Mouse (Mus musculus) heart, adult 2 months (tissue): ENCODE data around the gene Sec16a. TPM values are rescaled to one million over a fixed set of nuclear protein-coding genes. Genes with fewer than 3 reads are reported as not detected.
A peak's percentile ranks its signal among the peaks of the same experiment; 100 is the strongest.

Experiments
- DNase-seq, 2 experiments: peaks; one replicate each; pipeline ENCODE4 v3.0.0; 2021
- H3K27ac ChIP-seq: fragments of 200-600 bp; 2 replicates; pipeline ENCODE4 v1.8.1; 2022
- H3K27me3 ChIP-seq: fragments of 200-500 bp; 2 replicates; pipeline ENCODE4 v1.6.1; 2012; ENCODE audit warnings: mild to moderate bottlenecking, low read length, inconsistent platforms, mixed read lengths; ENCODE audit not compliant: control insufficient read depth, insufficient read depth
- H3K36me3 ChIP-seq: fragments of 200-500 bp; 2 replicates; pipeline ENCODE4 v1.6.1; 2012; ENCODE audit warnings: low read length, inconsistent platforms; ENCODE audit not compliant: control insufficient read depth, insufficient read depth
- H3K4me1 ChIP-seq: fragments of 200-500 bp; 2 replicates; pipeline ENCODE4 v1.6.1; 2011; ENCODE audit warnings: low read length; ENCODE audit not compliant: control insufficient read depth, insufficient read depth
- H3K4me3 ChIP-seq: fragments of 200-600 bp; 2 replicates; pipeline ENCODE4 v1.8.1; 2022
- H3K79me2 ChIP-seq: fragments of 200-500 bp; replicated peaks from 2 replicates; pipeline ENCODE4 v1.6.1; 2012; ENCODE audit warnings: mild to moderate bottlenecking, inconsistent platforms, low read length, moderate library complexity, mixed read lengths; ENCODE audit not compliant: control insufficient read depth, insufficient read depth
- H3K9ac ChIP-seq: fragments of 200-500 bp; 2 replicates; pipeline ENCODE4 v1.6.1; 2012; ENCODE audit warnings: low read depth, mild to moderate bottlenecking, control low read depth, inconsistent platforms, low read length, mixed read lengths
- CTCF ChIP-seq: fragments of 200-600 bp; IDR thresholded peaks from 2 replicates; pipeline ENCODE4 v1.8.1; 2022; ENCODE audit warnings: antibody characterized with exemption, mild to moderate bottlenecking, moderate library complexity
- EP300 ChIP-seq: fragments of 200-500 bp; IDR thresholded peaks from 2 replicates; pipeline ENCODE4 v1.6.1; 2011; ENCODE audit warnings: low read depth, low read length, control low read depth; ENCODE audit not compliant: insufficient read depth
- POLR2A ChIP-seq: fragments of 200-500 bp; IDR thresholded peaks from 2 replicates; pipeline ENCODE4 v1.6.1; 2011; ENCODE audit warnings: mild to moderate bottlenecking, low read depth, low read length, control low read depth; ENCODE audit not compliant: insufficient read depth
- WGBS: fragments of 180-500 bp; shearing (Covaris S2); methylation state at CpG from one replicate; pipeline ENCODE4 v1.1.7; 2018; 5-methylcytosine and 5-hydroxymethylcytosine counted together
- intact Hi-C: fragments of 180-260 bp; cut with DNase I; formaldehyde crosslinking; loops from one replicate; pipeline ENCODE4 v1.15.1; 2025
- polyA plus RNA-seq: library from polyadenylated mRNA; depleted of rRNA; stranded (reverse); fragments of >200 nt; gene quantifications from 2 replicates; pipeline ENCODE4 v1.2.3, GENCODE M21; 2012
- total RNA-seq, 2 experiments: library from RNA; stranded (reverse); gene quantifications; 2 replicates each; pipeline ENCODE4 v1.2.3; 2021

The Sec16a gene
- total and polyA plus RNA-seq, 3 experiments: 36.3 to 40.4 (median 37.5) TPM

DNA sequence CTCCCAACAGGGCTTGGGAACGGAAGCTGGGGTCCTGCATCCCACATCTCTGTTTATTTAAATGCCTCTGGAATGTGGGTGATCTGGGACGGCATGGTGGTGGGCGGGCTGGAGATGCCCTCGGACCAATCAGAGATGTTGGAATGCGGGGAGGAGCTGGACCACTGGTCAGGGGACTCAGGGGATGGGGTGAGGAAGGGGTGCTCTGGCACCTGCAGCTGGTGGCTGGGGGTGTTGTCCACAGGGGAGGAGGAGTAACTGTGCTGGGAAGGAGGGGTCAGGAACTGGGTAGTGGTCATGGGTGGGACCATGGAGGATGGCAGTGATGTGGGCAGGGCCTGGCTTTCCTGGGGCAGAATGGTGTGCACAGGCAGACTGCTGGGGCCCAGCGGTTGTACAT, 14.5 kb upstream of the Sec16a start:
- no peak for DNase-seq
- no peaks in the 10 kb centered on the region for H3K27me3 ChIP-seq
- intact Hi-C loops: loop anchor here (2.0 kb wide), 1 partner anchor 13 kb away; no protein-coding TSS in a partner anchor
- H3K9ac ChIP-seq: no peak overlapping the region
- WGBS: 66% methylated on average over 6 of the region's 6 CpGs
- H3K27ac ChIP-seq: no peak overlapping the region
- TF ChIP-seq EP300 (no peak), POLR2A (no peak), CTCF (no peak)
- no peak overlapping the region for H3K4me3 ChIP-seq
- H3K4me1 ChIP-seq: peaks cover 6% of the 10 kb centered on the region
- H3K36me3 ChIP-seq: no peaks in the 10 kb centered on the region
- H3K79me2 ChIP-seq: no peaks in the 10 kb centered on the region; the same call in 1 of the 2 replicates

DNA sequence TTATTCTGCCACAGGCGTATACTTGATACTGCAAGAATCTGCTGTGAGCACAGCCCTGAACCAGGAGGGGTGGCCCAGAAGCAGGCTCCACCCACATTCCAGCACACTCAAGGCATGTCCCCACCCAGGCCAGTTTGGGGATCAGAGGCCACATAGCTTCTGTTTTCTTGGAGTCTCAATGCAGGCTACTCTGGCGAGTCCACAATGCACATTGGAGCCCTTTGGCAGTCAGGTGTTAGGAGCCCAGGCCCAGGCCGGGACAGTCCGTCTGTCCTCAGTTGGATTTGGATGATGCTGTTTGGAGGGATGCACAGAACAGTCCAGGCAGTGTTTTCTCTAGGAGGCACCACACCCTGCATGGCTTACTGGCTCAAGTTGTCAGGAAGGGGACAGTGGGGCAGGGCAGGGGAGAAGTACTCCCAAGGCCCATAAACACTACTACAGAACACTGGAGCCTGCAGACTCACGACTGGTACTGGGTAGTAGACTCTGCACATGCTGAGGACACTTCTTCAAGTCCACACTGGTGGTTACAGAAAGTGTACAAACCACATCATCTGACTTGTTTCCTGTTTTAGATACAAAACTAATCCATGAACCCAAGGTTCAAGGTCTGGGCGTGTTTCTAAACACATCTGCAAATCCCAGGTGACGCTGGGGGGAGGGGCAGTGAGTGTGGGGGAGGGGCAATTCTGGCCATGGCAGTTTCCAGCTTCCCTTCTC, 13.5 kb upstream of the Sec16a start:
- Histone ChIP-seq H3K27me3 (no peaks in the 10 kb centered on the region), H3K79me2 (no peaks in the 10 kb centered on the region; the same call in 1 of the 2 replicates), H3K9ac (no peak overlapping the region), H3K4me3 (no peak overlapping the region), H3K27ac (peak overlapping the region; percentile 29; the same call in 1 of the 2 replicates), H3K4me1 (peaks cover 6% of the 10 kb centered on the region), H3K36me3 (no peaks in the 10 kb centered on the region)
- 44% methylated on average over 7 of the region's 7 CpGs for WGBS
- intact Hi-C loops: loop anchor here (2.0 kb wide), 1 partner anchor 14 kb away; no protein-coding TSS in a partner anchor
- 0 out of 2 replicates have a peak, but pooled peaks have one; percentile 11 for TF ChIP-seq EP300
- TF ChIP-seq CTCF: no peak
- 0 out of 2 replicates have a peak, but pooled peaks have one; percentile 24 for TF ChIP-seq POLR2A
- peak; percentile 59 to 61 for DNase-seq

DNA sequence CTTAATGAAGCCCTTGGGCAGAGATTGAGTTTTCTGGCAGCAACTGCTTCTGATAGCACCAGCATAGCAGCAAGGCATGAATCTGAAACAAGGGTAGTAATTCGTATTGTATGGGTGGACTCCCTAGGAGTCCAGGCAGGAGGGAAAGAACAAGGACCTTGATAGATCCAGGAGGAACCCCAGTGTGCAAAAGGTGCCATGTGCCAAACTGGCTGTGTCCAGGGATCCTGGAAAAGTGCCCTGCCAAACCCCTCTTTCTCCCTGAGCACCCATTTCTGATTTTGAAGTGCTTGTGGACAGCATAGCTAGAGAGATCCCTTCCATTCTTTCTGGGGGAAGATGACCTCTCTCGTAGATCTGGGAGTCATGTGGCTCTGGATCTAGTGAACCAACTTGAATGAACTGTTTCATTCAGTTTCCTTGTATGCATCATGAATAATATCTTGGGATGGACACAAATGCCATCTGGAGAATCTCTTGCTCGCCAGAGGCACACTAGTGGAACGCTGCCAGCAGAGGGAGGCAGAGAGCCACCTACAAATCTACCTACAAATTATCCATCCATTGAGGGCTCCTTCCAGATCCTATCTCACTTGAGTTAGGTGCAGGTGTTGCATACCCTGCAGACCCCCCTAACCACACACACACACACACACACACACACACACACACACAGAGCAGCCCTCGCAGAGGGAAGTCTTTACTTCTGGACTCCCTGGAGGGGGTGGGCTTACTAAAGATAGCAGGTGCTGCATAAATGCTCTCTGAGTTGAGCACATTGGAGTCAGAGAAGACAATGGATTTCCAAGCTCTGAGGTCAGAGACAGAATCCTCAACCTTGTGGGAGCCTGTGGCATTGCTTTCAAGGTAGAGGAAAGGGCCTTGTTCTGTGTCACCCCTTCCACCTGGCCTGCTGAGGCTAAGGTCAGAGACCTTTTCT, 4.4 kb upstream of the Sec16a start:
- intact Hi-C loops: loop anchor here (1.0 to 10.0 kb wide), 5 partner anchors 53 to 455 kb away; partner anchors contain the start of gene Surf6
- Histone ChIP-seq H3K9ac (no peak overlapping the region), H3K79me2 (no peaks in the 10 kb centered on the region; the same call in 1 of the 2 replicates), H3K36me3 (no peaks in the 10 kb centered on the region), H3K27ac (no peak overlapping the region), H3K4me3 (no peak overlapping the region), H3K4me1 (peaks cover 8% of the 10 kb centered on the region), H3K27me3 (no peaks in the 10 kb centered on the region)
- WGBS: 24% methylated on average over 5 of the region's 5 CpGs
- peak; percentile 72 to 85 for DNase-seq
- TF ChIP-seq CTCF: peak; percentile 85
- TF ChIP-seq EP300: peak; percentile 90; the same call in 1 of the 2 replicates
- no peak for TF ChIP-seq POLR2A

DNA sequence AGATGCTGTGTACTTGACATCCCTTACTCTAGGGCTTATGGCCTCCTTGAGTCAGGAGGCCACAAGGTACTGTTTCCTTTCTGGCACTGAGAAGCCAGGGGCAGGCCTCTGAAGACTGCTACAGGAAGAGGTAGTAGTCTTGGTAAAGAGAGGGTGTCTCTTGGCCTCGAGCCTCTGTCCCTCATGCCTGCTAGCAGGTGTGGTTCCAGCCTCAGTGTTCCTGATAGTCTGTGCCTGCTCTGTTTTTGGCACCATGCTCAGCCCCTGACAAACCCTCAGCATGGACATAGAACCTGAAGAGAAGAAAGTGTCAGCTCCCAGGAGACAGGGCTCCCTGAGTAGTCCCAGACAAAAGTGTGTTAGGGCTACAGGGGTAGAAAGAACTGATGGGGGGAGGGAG, 2.4 kb upstream of the Sec16a start:
- no peak overlapping the region for H3K4me3 ChIP-seq
- peaks cover 10% of the 10 kb centered on the region for H3K4me1 ChIP-seq
- no peak overlapping the region for H3K9ac ChIP-seq
- no peaks in the 10 kb centered on the region; the same call in 1 of the 2 replicates for H3K79me2 ChIP-seq
- TF ChIP-seq CTCF (no peak), EP300 (no peak), POLR2A (no peak)
- intact Hi-C loops: loop anchor here (5.0 to 10.0 kb wide), 3 partner anchors 55 to 457 kb away; partner anchors contain the start of gene Surf6
- DNase-seq: no peak
- no peak overlapping the region for H3K27ac ChIP-seq
- WGBS: 33% methylated on average over 1 of the region's 1 CpGs
- H3K27me3 ChIP-seq: no peaks in the 10 kb centered on the region
- H3K36me3 ChIP-seq: no peaks in the 10 kb centered on the region

DNA sequence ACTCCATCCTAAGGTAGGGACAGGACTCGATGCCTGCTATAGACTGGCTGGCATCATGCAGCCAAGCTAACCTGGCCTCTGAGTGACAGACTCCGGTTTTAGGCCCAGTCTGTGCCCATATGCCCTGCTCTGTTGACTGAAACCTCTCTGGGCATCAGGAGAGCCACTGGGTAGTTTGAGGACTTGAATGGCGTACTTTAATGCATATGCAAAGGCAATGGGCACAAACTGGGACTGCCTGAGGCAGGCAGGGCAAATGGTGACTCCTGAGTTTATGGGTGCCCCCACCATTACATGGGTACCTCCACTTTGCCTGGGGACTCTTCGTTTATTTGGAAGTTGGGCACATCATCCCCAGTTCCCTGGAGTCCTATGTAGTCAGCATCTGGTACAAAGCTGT, 1.7 kb upstream of the Sec16a start:
- no peak for TF ChIP-seq POLR2A
- TF ChIP-seq CTCF: no peak
- no peak for TF ChIP-seq EP300
- WGBS: 57% methylated on average over 4 of the region's 4 CpGs
- H3K4me1 ChIP-seq: peaks cover 10% of the 10 kb centered on the region
- intact Hi-C loops: loop anchor here (5.0 to 10.0 kb wide), 3 partner anchors 56 to 458 kb away; partner anchors contain the start of gene Surf6
- H3K4me3 ChIP-seq: peak overlapping the region; percentile 81
- H3K79me2 ChIP-seq: no peaks in the 10 kb centered on the region
- no peaks in the 10 kb centered on the region for H3K36me3 ChIP-seq
- H3K9ac ChIP-seq: peak overlapping the region; percentile 54
- DNase-seq: no peak
- H3K27me3 ChIP-seq: no peaks in the 10 kb centered on the region
- H3K27ac ChIP-seq: peak overlapping the region; percentile 91
